Mouse (Mus musculus): ENCODE measurements around the gene Lgals3bp. TPM values are rescaled to one million over a fixed set of nuclear protein-coding genes. Genes with fewer than 3 reads are reported as not detected.

The Lgals3bp gene
- polyA plus RNA-seq, 1 experiment from 2014 or later, result 3.6 TPM

Other genes starting within 250 kb of the Lgals3bp start
- 22.5 and 24.8 TPM in 2 replicates for gene Cyth1, start 153.5 kb downstream of the Lgals3bp start, polyA plus RNA-seq (2015; fragmentation: Nextera tagmentation; extraction: Ambion mirVana)
- 17.5 and 19.5 TPM in 2 replicates for gene Usp36, start 111.8 kb downstream of the Lgals3bp start, polyA plus RNA-seq (2015; fragmentation: Nextera tagmentation; extraction: Ambion mirVana)
- 0.18 and 0.37 TPM in 2 replicates for gene Cep295nl, start 59.6 kb downstream of the Lgals3bp start, polyA plus RNA-seq (2015; fragmentation: Nextera tagmentation; extraction: Ambion mirVana)
- 84.6 and 86.6 TPM in 2 replicates for gene Timp2, start 46.4 kb downstream of the Lgals3bp start, polyA plus RNA-seq (2015; fragmentation: Nextera tagmentation; extraction: Ambion mirVana)
- gene Cant1, start 17.0 kb upstream of the Lgals3bp start, polyA plus RNA-seq (2015; fragmentation: Nextera tagmentation; extraction: Ambion mirVana), result 28.9 and 29.4 TPM in 2 replicates
- gene C1qtnf1, start 26.1 kb upstream of the Lgals3bp start, polyA plus RNA-seq (2015; fragmentation: Nextera tagmentation; extraction: Ambion mirVana), result 4.8 and 6.7 TPM in 2 replicates
- gene Engase, start 74.7 kb upstream of the Lgals3bp start, polyA plus RNA-seq (2015; fragmentation: Nextera tagmentation; extraction: Ambion mirVana), result 7.1 and 8.7 TPM in 2 replicates